Mouse (Mus musculus): Measurements from ENCODE around the gene Capn11.

The Capn11 gene

GRCm38 (mm10) chr17:45584939-45585678 is 74.0 kb downstream of the Capn11 start:
- in situ Hi-C loops (cut with MboI, MseI), result loop anchor here (5.0 kb wide), 1 partner anchor 42 kb away; no protein-coding TSS in a partner anchor

DNA sequence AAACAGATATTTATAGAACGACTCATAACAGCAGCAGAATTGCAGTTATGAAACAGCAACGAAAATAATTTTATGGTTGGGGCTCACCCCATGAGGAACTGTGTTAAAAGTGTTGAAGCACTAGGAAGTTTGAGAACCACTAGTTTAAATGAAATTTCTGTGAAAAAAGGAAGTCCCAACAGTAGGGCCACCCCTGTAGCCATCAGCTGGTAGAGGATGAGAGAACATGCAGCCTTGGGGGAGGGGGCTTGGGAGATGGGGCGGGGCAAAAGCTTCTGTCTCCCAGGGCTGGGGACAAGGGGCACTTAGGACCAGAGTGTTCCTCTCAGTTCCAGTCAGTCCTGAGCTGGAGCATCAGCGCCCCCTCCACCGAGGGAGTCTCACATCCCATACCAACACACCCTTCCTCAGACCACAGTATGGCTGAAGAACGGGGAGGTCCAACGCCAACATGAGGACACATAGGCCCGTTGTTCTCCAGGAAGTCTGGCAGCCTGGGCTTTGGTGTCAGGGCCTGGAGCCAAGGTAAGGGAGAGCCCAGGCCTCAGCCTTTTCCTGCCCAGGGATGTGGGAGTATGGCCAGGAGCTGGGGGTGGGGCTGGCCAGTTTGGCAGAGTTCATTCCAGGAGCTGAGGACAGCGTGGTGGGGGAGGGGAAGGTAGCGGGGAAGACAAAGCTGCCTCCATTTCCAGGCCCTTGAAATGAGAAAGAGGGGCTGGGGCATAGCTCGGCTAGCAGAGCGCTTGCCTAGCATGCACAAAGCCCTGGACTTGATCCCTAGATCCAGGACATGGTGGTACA is 74.8 kb downstream of the Capn11 start:
- in situ Hi-C loops (cut with MboI, MseI), result no loop called here

GRCm38 (mm10) chr17:45582715-45583355 is 76.3 kb downstream of the Capn11 start:
- in situ Hi-C loops (cut with MboI, MseI), result no loop called here

GRCm38 (mm10) chr17:45582188-45582587 is 76.9 kb downstream of the Capn11 start:
- in situ Hi-C loops (cut with MboI, MseI), result no loop called here

DNA sequence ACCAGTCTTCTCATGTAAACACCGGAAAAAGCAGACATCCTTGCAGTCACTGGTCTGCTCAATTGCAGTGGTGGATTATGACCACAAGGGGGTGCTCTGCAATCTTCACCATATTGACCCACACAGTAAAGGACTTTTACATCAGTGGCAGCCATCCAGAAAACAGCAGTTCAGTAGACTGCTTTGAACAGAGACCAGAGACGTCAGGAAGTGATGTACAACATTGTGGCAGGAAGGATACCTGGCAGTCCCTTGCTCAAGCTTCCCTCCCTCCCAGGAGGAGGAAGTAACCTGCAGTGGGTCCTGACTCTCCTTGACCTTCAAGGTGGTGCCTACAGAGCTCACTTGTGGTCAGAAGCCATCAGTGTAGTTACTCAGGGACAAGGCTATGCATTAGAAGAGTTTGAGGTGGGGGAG is 77.5 kb downstream of the Capn11 start:
- in situ Hi-C loops (cut with MboI, MseI), result no loop called here

- in situ Hi-C loops (cut with MboI, MseI), result no loop called here
These were observed 78.1 kb downstream of the Capn11 start for GRCm38 (mm10) chr17:45580958-45581477.
